Mouse (Mus musculus) left cerebral cortex, postnatal 25 days (tissue): ENCODE measurements around the gene Myoz2. TPM values are rescaled to one million over a fixed set of nuclear protein-coding genes. Genes with fewer than 3 reads are reported as not detected.

Experiments
- DNase-seq, 2 experiments: peaks; one replicate each; pipeline ENCODE4 v3.0.0; 2022; ENCODE audit warnings: low spot score in 2 of 2, mixed read lengths in 1 of 2
- intact Hi-C: fragments of 180-260 bp; cut with DNase I; formaldehyde crosslinking; loops from one replicate; pipeline ENCODE4 v1.15.1; 2025
- total RNA-seq, 2 experiments: library from RNA; stranded (reverse); gene quantifications; 2 replicates each; pipeline ENCODE4 v1.2.3; 2021

Myoz2 gene
- total RNA-seq, 2 experiments from 2014 or later = 0.27 TPM; not detected in 1

GRCm38 (mm10) chr3:123013476-123013875 is 21.3 kb downstream of the Myoz2 start:
- no peak for DNase-seq
- intact Hi-C loops = no loop called here

GRCm38 (mm10) chr3:123009417-123009816 is 25.4 kb downstream of the Myoz2 start:
- no peak for DNase-seq
- intact Hi-C loops = no loop called here

- intact Hi-C loops = no loop called here
These were observed 27.4 kb downstream of the Myoz2 start for GRCm38 (mm10) chr3:123007386-123007785.

GRCm38 (mm10) chr3:123001053-123001452 is 33.8 kb downstream of the Myoz2 start:
- intact Hi-C loops = no loop called here
- DNase-seq = no peak

More at GRCm38 (mm10) chr3:123007386-123007785, 27.4 kb downstream of the Myoz2 start:
- no peak for DNase-seq

- intact Hi-C loops = no loop called here
- DNase-seq = no peak
These were observed 36.3 kb downstream of the Myoz2 start for GRCm38 (mm10) chr3:122998511-122998910.

- intact Hi-C loops = no loop called here
- DNase-seq = no peak
These were observed 37.8 kb downstream of the Myoz2 start for GRCm38 (mm10) chr3:122996968-122997367.

- intact Hi-C loops = no loop called here
- DNase-seq = no peak
These were observed 47.9 kb downstream of the Myoz2 start for GRCm38 (mm10) chr3:122986906-122987305.

- intact Hi-C loops = no loop called here
- no peak for DNase-seq
These were observed 48.4 kb downstream of the Myoz2 start for GRCm38 (mm10) chr3:122986386-122986785.

- intact Hi-C loops = no loop called here
These were observed 49.5 kb downstream of the Myoz2 start for GRCm38 (mm10) chr3:122985183-122985944.

GRCm38 (mm10) chr3:122984249-122985182 is 50.3 kb downstream of the Myoz2 start, which contains the start of gene Usp53:
Gene Usp53, minus strand, starts transcription at chr3:122984510.
- peak; percentile 94 to 96 for DNase-seq
- intact Hi-C loops = loop anchor here (1.0 to 5.0 kb wide), 2 partner anchors 60 to 118 kb away; partner anchors contain the start of gene 1810037I17Rik

More at GRCm38 (mm10) chr3:122985183-122985944, 49.5 kb downstream of the Myoz2 start:
- no peak for DNase-seq

- intact Hi-C loops = loop anchor here (1.0 to 5.0 kb wide), 2 partner anchors 60 to 118 kb away; partner anchors contain the start of gene 1810037I17Rik
- DNase-seq = no peak
These were observed 51.0 kb downstream of the Myoz2 start for GRCm38 (mm10) chr3:122983849-122984248.

GRCm38 (mm10) chr3:122975964-122976363 is 58.9 kb downstream of the Myoz2 start:
- no peak for DNase-seq
- intact Hi-C loops = no loop called here

GRCm38 (mm10) chr3:122975363-122975762 is 59.5 kb downstream of the Myoz2 start:
- DNase-seq = peak in 1 of 2 experiments; percentile 54
- intact Hi-C loops = no loop called here

- intact Hi-C loops = no loop called here
- DNase-seq = peak in 1 of 2 experiments; percentile 25
These were observed 60.0 kb downstream of the Myoz2 start for GRCm38 (mm10) chr3:122974833-122975232.

- DNase-seq = no peak
- intact Hi-C loops = no loop called here
These were observed 62.5 kb downstream of the Myoz2 start for GRCm38 (mm10) chr3:122972126-122972822.

- intact Hi-C loops = no loop called here
- DNase-seq = no peak
These were observed 66.4 kb downstream of the Myoz2 start for GRCm38 (mm10) chr3:122968391-122968790.

- DNase-seq = no peak
- intact Hi-C loops = no loop called here
These were observed 70.5 kb downstream of the Myoz2 start for GRCm38 (mm10) chr3:122964301-122964700.
